Mouse (Mus musculus): ENCODE results near the gene Cabp1.
A peak's percentile ranks its signal among the peaks of the same experiment; 100 is the strongest.

Cabp1 gene

GRCm38 (mm10) chr5:115208601-115209000 is 14.4 kb upstream of the Cabp1 start:
- no peak for DNase-seq

- no peak for DNase-seq
Measured at GRCm38 (mm10) chr5:115207892-115208291, 13.7 kb upstream of the Cabp1 start.

- DNase-seq = no peak
Measured at GRCm38 (mm10) chr5:115207244-115207643, 13.1 kb upstream of the Cabp1 start.

GRCm38 (mm10) chr5:115204562-115205311 is 10.6 kb upstream of the Cabp1 start:
- DNase-seq = no peak

- peak; percentile 58 for DNase-seq
Measured at GRCm38 (mm10) chr5:115203735-115204561, 9.8 kb upstream of the Cabp1 start.

- DNase-seq = no peak
Measured at GRCm38 (mm10) chr5:115194626-115195221, 543 bp upstream of the Cabp1 start.

- DNase-seq = peak; percentile 67
Measured at GRCm38 (mm10) chr5:115193226-115193625, 955 bp downstream of the Cabp1 start.

GRCm38 (mm10) chr5:115192828-115193195 is 1.4 kb downstream of the Cabp1 start:
- DNase-seq = no peak

GRCm38 (mm10) chr5:115191880-115192827 is 2.0 kb downstream of the Cabp1 start:
- DNase-seq = no peak

GRCm38 (mm10) chr5:115190081-115190480 is 4.1 kb downstream of the Cabp1 start:
- DNase-seq = no peak

GRCm38 (mm10) chr5:115188824-115189223 is 5.4 kb downstream of the Cabp1 start:
- DNase-seq = peak; percentile 60

GRCm38 (mm10) chr5:115187188-115188131 is 6.7 kb downstream of the Cabp1 start:
- DNase-seq = peak; percentile 97

- no peak for DNase-seq
Measured at GRCm38 (mm10) chr5:115186371-115187073, 7.7 kb downstream of the Cabp1 start.

GRCm38 (mm10) chr5:115184726-115185125 is 9.5 kb downstream of the Cabp1 start:
- DNase-seq = peak; percentile 73

GRCm38 (mm10) chr5:115183482-115183881 is 10.7 kb downstream of the Cabp1 start:
- no peak for DNase-seq

- no peak for DNase-seq
Measured at GRCm38 (mm10) chr5:115182925-115183324, 11.3 kb downstream of the Cabp1 start.

- peak; percentile 53 for DNase-seq
Measured at GRCm38 (mm10) chr5:115181248-115181940, 12.8 kb downstream of the Cabp1 start.

- DNase-seq = no peak
Measured at GRCm38 (mm10) chr5:115179596-115179995, 14.6 kb downstream of the Cabp1 start.

- no peak for DNase-seq
Measured at GRCm38 (mm10) chr5:115177866-115178265, 16.3 kb downstream of the Cabp1 start.

GRCm38 (mm10) chr5:115174554-115174953 is 19.6 kb downstream of the Cabp1 start:
- DNase-seq = no peak
